Mouse (Mus musculus) ovary, adult 2 months (tissue): ENCODE measurements around the gene Xrra1. TPM values are rescaled to one million over a fixed set of nuclear protein-coding genes. Genes with fewer than 3 reads are reported as not detected.

Experiments used
- polyA plus RNA-seq: library from polyadenylated mRNA; depleted of rRNA; stranded (reverse); fragments of >200 nt; gene quantifications from 2 replicates; pipeline ENCODE4 v1.2.3, GENCODE M21; 2012; rRNA removed

The Xrra1 gene
- 0.81 and 0.84 TPM in 2 replicates for polyA plus RNA-seq

GRCm38 (mm10) chr7:99858813-99859585 lies at the start of gene Xrra1:
Gene Xrra1 (plus strand): TSS chr7:99859116.

GRCm38 (mm10) chr7:99828083-99828570 lies 30.8 kb upstream of the Xrra1 start, which contains the start of gene Neu3:
Gene Neu3 (minus strand): TSS chr7:99828417.

GRCm38 (mm10) chr7:99863362-99863761 lies 4.4 kb downstream of the Xrra1 start, which contains the start of gene Spcs2:
Gene Spcs2 (minus strand): TSS chr7:99863462.

Other genes starting within 250 kb of the Xrra1 start
- gene Tpbgl, start 232.0 kb upstream of the Xrra1 start, polyA plus RNA-seq: 8.2 and 17.2 TPM in 2 replicates
- 20.5 and 25.8 TPM in 2 replicates for gene Slco2b1, start 147.8 kb upstream of the Xrra1 start, polyA plus RNA-seq
- gene Olfr520, start 128.8 kb upstream of the Xrra1 start, polyA plus RNA-seq: not detected in 2 replicates
- not detected in 2 replicates for gene Olfr521, start 95.6 kb upstream of the Xrra1 start, polyA plus RNA-seq
- 16.9 and 21.9 TPM in 2 replicates for gene Neu3, start 30.7 kb upstream of the Xrra1 start, polyA plus RNA-seq
- gene Spcs2, start 4.3 kb downstream of the Xrra1 start, polyA plus RNA-seq: 18.0 and 20.4 TPM in 2 replicates
- gene Rnf169, start 121.3 kb downstream of the Xrra1 start, polyA plus RNA-seq: 5.4 and 5.9 TPM in 2 replicates
- gene Chrdl2, start 147.1 kb downstream of the Xrra1 start, polyA plus RNA-seq: 10.3 and 12.1 TPM in 2 replicates